Mouse (Mus musculus): ENCODE data around the gene Smarca4. TPM values are rescaled to one million over a fixed set of nuclear protein-coding genes. Genes with fewer than 3 reads are reported as not detected.

The Smarca4 gene
- total and polyA plus RNA-seq, 2 experiments from 2014 or later, result 92.5 to 180 TPM

GRCm38 (mm10) chr9:21682827-21683226, 66.9 kb downstream of the Smarca4 start:
- Histone ChIP-seq H3K9ac (no peak overlapping the region), H3K4me2 (ENCODE audit: low read depth) (no peak overlapping the region), H3K27me3 (ENCODE audit: insufficient read depth, low read length) (no peaks in the 10 kb centered on the region), H3K9me3 (ENCODE audit: low read length) (no peaks in the 10 kb centered on the region), H3K27ac (ENCODE audit: low read depth, low read length) (no peak overlapping the region), H3K4me3 (ENCODE audit: low read depth, low read length) (no peak overlapping the region), H3K36me3 (ENCODE audit: insufficient read depth) (peaks cover 83% of the 10 kb centered on the region), H3K4me1 (ENCODE audit: insufficient read depth) (no peaks in the 10 kb centered on the region)
- TF ChIP-seq CTCF (IDR thresholded peaks at IDR 0.05; ENCODE audit: low read depth), result peak; percentile 48
- WGBS, result 87% methylated on average over 4 of the region's 4 CpGs
- ATAC-seq (no peak), DNase-seq (no peak)

- WGBS, result 78% methylated on average over 3 of the region's 3 CpGs
- Histone ChIP-seq H3K9me3 (ENCODE audit: low read length) (no peaks in the 10 kb centered on the region), H3K9ac (no peak overlapping the region), H3K27ac (ENCODE audit: low read depth, low read length) (no peak overlapping the region), H3K27me3 (ENCODE audit: insufficient read depth, low read length) (no peaks in the 10 kb centered on the region), H3K4me1 (ENCODE audit: insufficient read depth) (no peaks in the 10 kb centered on the region), H3K4me3 (ENCODE audit: low read depth, low read length) (no peak overlapping the region), H3K36me3 (ENCODE audit: insufficient read depth) (peaks cover 83% of the 10 kb centered on the region), H3K4me2 (ENCODE audit: low read depth) (no peak overlapping the region)
- ATAC-seq (no peak), DNase-seq (no peak)
- no peak for TF ChIP-seq CTCF (IDR thresholded peaks at IDR 0.05; ENCODE audit: low read depth)
Measured at GRCm38 (mm10) chr9:21683897-21684296, 67.9 kb downstream of the Smarca4 start.

DNA sequence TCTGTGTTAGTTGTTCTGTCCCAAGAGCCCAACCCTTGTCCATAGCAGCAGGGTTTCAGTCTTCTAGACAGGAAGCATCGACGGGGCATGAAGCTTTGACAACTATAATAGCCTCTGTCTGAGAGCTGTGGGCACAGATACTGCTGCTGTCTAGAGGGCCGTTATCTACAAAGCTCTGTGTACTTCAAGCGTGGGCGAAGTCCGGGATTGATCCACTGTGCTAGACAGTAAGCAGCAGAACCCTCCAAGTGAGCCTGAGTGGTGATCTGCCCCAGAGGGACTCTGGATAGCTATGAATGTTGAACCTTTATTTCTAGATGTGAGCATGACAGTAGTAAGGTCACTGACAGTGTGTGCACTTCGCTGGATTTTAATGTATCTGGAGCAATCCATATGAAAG, 72.6 kb downstream of the Smarca4 start:
- H3K9ac ChIP-seq, result no peak overlapping the region
- 91% methylated on average over 7 of the region's 7 CpGs for WGBS
- no peak for ATAC-seq
- peaks cover 88% of the 10 kb centered on the region for H3K36me3 ChIP-seq (ENCODE audit: insufficient read depth)
- no peaks in the 10 kb centered on the region for H3K27me3 ChIP-seq (ENCODE audit: insufficient read depth, low read length)
- no peak overlapping the region for H3K4me2 ChIP-seq (ENCODE audit: low read depth)
- no peak for DNase-seq
- no peak for TF ChIP-seq CTCF (IDR thresholded peaks at IDR 0.05; ENCODE audit: low read depth)
- no peak overlapping the region for H3K27ac ChIP-seq (ENCODE audit: low read depth, low read length)
- H3K4me1 ChIP-seq (ENCODE audit: insufficient read depth), result no peaks in the 10 kb centered on the region
- H3K9me3 ChIP-seq (ENCODE audit: low read length), result no peaks in the 10 kb centered on the region
- H3K4me3 ChIP-seq (ENCODE audit: low read depth, low read length), result no peak overlapping the region

DNA sequence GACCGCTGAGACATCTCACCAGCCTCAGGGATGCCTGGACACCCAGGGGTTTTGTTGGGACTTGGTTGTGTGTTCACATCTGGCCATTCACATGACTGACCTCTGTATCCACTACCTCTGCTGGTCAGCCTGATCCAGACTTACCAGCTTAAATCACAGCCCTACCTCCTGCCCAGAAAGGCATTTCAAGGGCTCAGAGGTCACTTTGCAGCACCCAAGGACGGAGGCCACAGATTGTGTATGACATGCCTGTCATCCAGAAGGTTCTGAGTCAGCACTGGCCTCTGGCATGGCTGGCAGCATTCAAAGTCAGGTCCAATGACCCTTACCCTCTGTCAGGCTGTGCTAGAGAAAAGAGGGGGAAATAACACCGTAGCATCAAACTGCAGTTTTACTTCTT, 74.1 kb downstream of the Smarca4 start:
- ATAC-seq (no peak), DNase-seq (no peak)
- no peak overlapping the region for H3K27ac ChIP-seq (ENCODE audit: low read depth, low read length)
- no peak overlapping the region for H3K9ac ChIP-seq
- no peaks in the 10 kb centered on the region for H3K27me3 ChIP-seq (ENCODE audit: insufficient read depth, low read length)
- H3K4me1 ChIP-seq (ENCODE audit: insufficient read depth), result no peaks in the 10 kb centered on the region
- peaks cover 81% of the 10 kb centered on the region for H3K36me3 ChIP-seq (ENCODE audit: insufficient read depth)
- no peak for TF ChIP-seq CTCF (IDR thresholded peaks at IDR 0.05; ENCODE audit: low read depth)
- 90% methylated on average over 3 of the region's 3 CpGs for WGBS
- no peak overlapping the region for H3K4me2 ChIP-seq (ENCODE audit: low read depth)
- no peak overlapping the region for H3K4me3 ChIP-seq (ENCODE audit: low read depth, low read length)
- no peaks in the 10 kb centered on the region for H3K9me3 ChIP-seq (ENCODE audit: low read length)

- Histone ChIP-seq H3K36me3 (ENCODE audit: insufficient read depth) (peaks cover 81% of the 10 kb centered on the region), H3K27me3 (ENCODE audit: insufficient read depth, low read length) (no peaks in the 10 kb centered on the region), H3K9me3 (ENCODE audit: low read length) (no peaks in the 10 kb centered on the region), H3K9ac (no peak overlapping the region), H3K4me2 (ENCODE audit: low read depth) (no peak overlapping the region), H3K4me3 (ENCODE audit: low read depth, low read length) (no peak overlapping the region), H3K27ac (ENCODE audit: low read depth, low read length) (no peak overlapping the region), H3K4me1 (ENCODE audit: insufficient read depth) (no peaks in the 10 kb centered on the region)
- peak; percentile 57 for TF ChIP-seq CTCF (IDR thresholded peaks at IDR 0.05; ENCODE audit: low read depth)
- WGBS, result 52% methylated on average over 2 of the region's 2 CpGs
- ATAC-seq, result peak; percentile 34; the same call in 1 of the 2 replicates
- peak; percentile 25 for DNase-seq
Measured at GRCm38 (mm10) chr9:21691862-21692261, 75.9 kb downstream of the Smarca4 start.

DNA sequence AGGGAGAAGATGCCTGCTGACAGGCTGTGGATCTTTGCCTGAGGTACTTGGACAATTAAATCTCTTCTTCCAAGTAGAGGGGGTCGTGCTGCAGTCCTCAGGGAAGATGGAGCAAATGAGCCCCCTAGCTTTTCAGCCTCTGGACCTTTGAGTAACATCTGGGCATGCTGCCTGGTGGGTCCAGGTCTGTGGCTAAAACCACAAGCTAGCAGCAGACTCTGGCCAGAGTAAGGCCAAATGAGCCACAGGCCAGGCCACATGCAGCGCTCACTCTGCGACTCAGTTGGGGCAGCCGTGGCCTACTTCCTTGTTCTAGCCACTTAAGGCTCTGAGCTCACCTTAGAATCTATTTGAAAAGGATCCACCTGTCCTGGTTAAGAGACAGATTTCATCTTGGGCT, 76.5 kb downstream of the Smarca4 start:
- no peak overlapping the region for H3K27ac ChIP-seq (ENCODE audit: low read depth, low read length)
- TF ChIP-seq CTCF (IDR thresholded peaks at IDR 0.05; ENCODE audit: low read depth), result no peak
- H3K36me3 ChIP-seq (ENCODE audit: insufficient read depth), result peaks cover 80% of the 10 kb centered on the region
- no peak overlapping the region for H3K9ac ChIP-seq
- no peak overlapping the region for H3K4me3 ChIP-seq (ENCODE audit: low read depth, low read length)
- ATAC-seq (no peak), DNase-seq (no peak)
- H3K27me3 ChIP-seq (ENCODE audit: insufficient read depth, low read length), result no peaks in the 10 kb centered on the region
- no peak overlapping the region for H3K4me2 ChIP-seq (ENCODE audit: low read depth)
- 98% methylated on average over 4 of the region's 4 CpGs for WGBS
- H3K9me3 ChIP-seq (ENCODE audit: low read length), result no peaks in the 10 kb centered on the region
- no peaks in the 10 kb centered on the region for H3K4me1 ChIP-seq (ENCODE audit: insufficient read depth)

DNA sequence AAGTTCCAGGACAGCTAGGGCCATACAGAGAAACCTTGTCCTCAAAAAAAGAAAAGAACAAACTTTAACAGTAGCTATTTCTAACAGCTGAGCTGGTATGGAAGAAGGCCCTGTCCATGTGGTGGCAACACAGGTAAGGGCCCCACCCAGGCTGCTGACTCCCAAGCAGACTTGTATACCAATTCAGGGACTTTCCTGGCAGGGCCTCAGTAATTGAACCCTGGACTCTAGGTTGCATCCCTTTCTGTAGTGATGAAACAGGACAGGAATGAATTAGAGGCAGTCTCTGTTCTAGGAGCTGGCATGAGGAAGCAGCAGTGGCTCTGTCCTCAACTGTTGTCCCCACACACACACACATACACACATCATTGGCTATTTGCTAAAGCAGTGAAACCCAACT, 78.1 kb downstream of the Smarca4 start:
- Histone ChIP-seq H3K4me2 (ENCODE audit: low read depth) (no peak overlapping the region), H3K9me3 (ENCODE audit: low read length) (no peaks in the 10 kb centered on the region), H3K4me3 (ENCODE audit: low read depth, low read length) (no peak overlapping the region), H3K9ac (no peak overlapping the region), H3K27me3 (ENCODE audit: insufficient read depth, low read length) (no peaks in the 10 kb centered on the region), H3K4me1 (ENCODE audit: insufficient read depth) (no peaks in the 10 kb centered on the region), H3K27ac (ENCODE audit: low read depth, low read length) (no peak overlapping the region), H3K36me3 (ENCODE audit: insufficient read depth) (peaks cover 70% of the 10 kb centered on the region)
- no peak for ATAC-seq
- TF ChIP-seq CTCF (IDR thresholded peaks at IDR 0.05; ENCODE audit: low read depth), result no peak
- DNase-seq, result no peak
